Mouse (Mus musculus) liver, embryonic 11.5 days (tissue): Measurements from ENCODE around the gene 2010315B03Rik. TPM values are rescaled to one million over a fixed set of nuclear protein-coding genes. Genes with fewer than 3 reads are reported as not detected.

Experiments used
- polyA plus RNA-seq: library from polyadenylated mRNA; unstranded; fragments of >200 nt; fragmentation: Nextera tagmentation; extraction: Ambion mirVana; gene quantifications from 2 replicates; pipeline ENCODE4 v1.2.1, GENCODE M21; 2014

2010315B03Rik gene
- polyA plus RNA-seq, 1 experiment from 2014 or later, result 4.4 TPM

Other genes starting within 250 kb of the 2010315B03Rik start
- gene Ccr2, start 210.7 kb downstream of the 2010315B03Rik start, polyA plus RNA-seq, result 0.64 and 0.80 TPM in 2 replicates
- gene Ccr5, start 191.2 kb downstream of the 2010315B03Rik start, polyA plus RNA-seq, result 1.1 and 2.7 TPM in 2 replicates
- gene Ppp2r3d, start 164.2 kb upstream of the 2010315B03Rik start, polyA plus RNA-seq, result 83.7 and 91.3 TPM in 2 replicates
- gene Gm21836, start 181.1 kb upstream of the 2010315B03Rik start, polyA plus RNA-seq, result not detected in 2 replicates